Mouse (Mus musculus): ENCODE measurements around the gene Glis3.

- TF ChIP-seq CTCF (IDR thresholded peaks at IDR 0.05; ENCODE audit: low read depth) (no peak), EP300 (IDR thresholded peaks at IDR 0.05; ENCODE audit: low read depth) (no peak)
These were observed 342.3 kb downstream of the Glis3 start for GRCm38 (mm10) chr19:28337574-28337973.

All from liver, embryonic 14.5 days (tissue).